Mouse (Mus musculus) 3T3-L1 (cell line): ENCODE results near the gene Jade3.

Experiments
- DNase-seq: peaks from one replicate; pipeline ENCODE4 v3.0.0-alpha.2; 2015; ENCODE audit warnings: low read depth, low spot score

Gene Jade3

GRCm38 (mm10) chrX:20547609-20548008 lies 122.1 kb downstream of the Jade3 start:
- peak; percentile 27 for DNase-seq

DNA sequence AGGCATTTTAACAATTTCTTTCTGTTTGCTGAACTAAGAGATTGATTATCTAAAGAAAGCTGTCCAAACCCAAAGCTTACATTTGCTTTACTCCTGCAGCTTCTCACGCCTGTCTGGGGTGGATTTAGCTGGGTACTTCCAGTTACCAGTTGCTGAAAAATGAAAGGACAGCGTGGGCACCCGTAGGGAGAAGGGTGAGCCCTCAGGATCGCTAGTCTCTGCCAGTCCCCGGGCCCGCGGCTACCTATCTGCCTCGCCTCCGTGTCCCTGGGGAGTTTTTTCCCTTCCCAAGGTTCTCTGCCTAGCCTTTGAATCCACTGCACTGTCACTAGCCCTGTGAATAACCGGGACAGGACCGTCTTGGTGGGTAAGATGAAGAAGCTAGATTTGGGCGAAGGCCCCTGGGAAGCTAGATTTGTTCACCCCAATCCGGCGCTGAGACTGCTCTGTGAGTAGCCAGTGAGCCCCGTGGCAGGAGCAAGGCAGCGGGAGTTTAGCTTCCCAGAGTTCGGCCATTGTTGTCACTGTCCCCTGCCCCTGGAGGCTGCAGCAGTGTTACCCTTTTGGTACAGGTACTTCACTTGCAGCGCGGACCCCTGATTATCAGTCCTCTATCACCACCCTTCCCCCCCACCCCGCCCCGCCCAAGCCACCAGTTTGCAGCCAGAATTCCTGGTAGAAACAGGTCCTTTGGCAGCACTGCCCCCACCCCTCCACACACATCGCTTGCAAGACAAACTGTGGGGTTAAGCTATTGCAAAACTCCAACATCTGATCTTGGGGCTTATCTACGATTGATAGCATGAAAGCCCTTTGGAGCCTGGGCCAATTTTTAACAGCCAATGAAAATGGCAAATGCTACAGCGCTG lies 122.8 kb downstream of the Jade3 start:
- peak; percentile 13 for DNase-seq

GRCm38 (mm10) chrX:20548880-20549440 lies 123.5 kb downstream of the Jade3 start:
- no peak for DNase-seq

DNA sequence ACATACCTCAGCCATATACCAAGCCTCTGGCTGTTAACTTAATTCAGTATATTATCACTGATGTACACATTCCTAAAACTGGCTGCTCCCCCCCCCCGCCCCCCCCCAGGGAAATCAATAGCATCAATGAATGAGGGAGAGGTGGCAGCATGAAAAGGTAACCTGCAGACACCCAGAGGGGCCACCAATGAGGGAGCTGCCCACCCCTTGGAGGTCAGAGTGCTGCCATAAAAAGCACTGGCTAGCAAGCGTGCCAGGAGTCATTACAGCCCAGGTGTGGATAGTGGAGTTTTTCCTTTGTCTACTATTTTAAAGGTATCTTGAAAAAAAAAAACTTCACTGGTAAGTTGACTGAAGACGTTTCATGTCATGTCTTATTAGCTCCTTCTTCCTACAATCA lies 124.0 kb downstream of the Jade3 start, which contains the start of gene Rgn:
Rgn (plus strand) TSS at position 256 of the 400 bp plus-strand sequence.
- DNase-seq, result no peak

- no peak for DNase-seq
These were observed 126.7 kb downstream of the Jade3 start for GRCm38 (mm10) chrX:20552199-20552598.

DNA sequence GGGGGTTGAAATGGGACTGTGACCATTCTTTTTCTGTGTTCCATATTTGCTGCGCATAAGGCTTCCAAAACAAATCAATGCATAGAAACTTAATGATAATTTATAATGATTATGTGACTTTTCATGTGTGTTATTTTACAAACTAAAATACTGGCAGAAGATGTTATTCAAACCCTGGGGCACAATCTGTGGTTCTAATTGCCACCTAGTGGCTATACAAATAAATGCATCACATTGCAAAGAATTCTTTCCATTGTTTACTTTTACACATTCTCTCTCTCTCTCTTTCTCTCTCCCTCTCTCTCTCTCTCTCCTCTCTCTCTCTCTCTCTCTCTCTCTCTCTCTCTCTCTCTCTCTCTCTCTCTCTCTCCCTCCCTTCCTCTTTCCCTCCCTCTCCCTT lies 136.4 kb downstream of the Jade3 start:
- peak; percentile 48 for DNase-seq

- peak; percentile 70 for DNase-seq
These were observed 138.5 kb downstream of the Jade3 start for GRCm38 (mm10) chrX:20563941-20564340.
